Mouse (Mus musculus): ENCODE data around the gene Galnt6. TPM values are rescaled to one million over a fixed set of nuclear protein-coding genes. Genes with fewer than 3 reads are reported as not detected.
A peak's percentile ranks its signal among the peaks of the same experiment; 100 is the strongest.

Gene Galnt6
- polyA plus RNA-seq, 1 experiment from 2014 or later = 0.11 TPM

- ATAC-seq (replicated peaks; ENCODE audit: insufficient number of reproducible peaks, low FRiP score, low TSS enrichment) = no peak
- 40% methylated on average over 8 of the region's 8 CpGs for WGBS (ENCODE audit: insufficient replicate concordance)
- H3K27me3 ChIP-seq (ENCODE audit: control insufficient read depth, insufficient read depth, low read length) = peaks cover 16% of the 10 kb centered on the region
Measured at GRCm38 (mm10) chr15:100706226-100706625, 22.9 kb downstream of the Galnt6 start.

GRCm38 (mm10) chr15:100705376-100705775 is 23.8 kb downstream of the Galnt6 start:
- Histone ChIP-seq H3K27ac (ENCODE audit: low read depth, low read length) (no peak overlapping the region), H3K4me1 (ENCODE audit: control insufficient read depth, insufficient read depth, low read length) (peaks cover 5% of the 10 kb centered on the region; the same call in 1 of the 2 replicates), H3K9me3 (replicated peaks; ENCODE audit: control insufficient read depth, low read length) (no peaks in the 10 kb centered on the region), H3K36me3 (ENCODE audit: control insufficient read depth, insufficient read depth, low read length) (no peaks in the 10 kb centered on the region), H3K4me2 (no peak overlapping the region), H3K9ac (ENCODE audit: low read depth, low read length) (no peak overlapping the region), H3K27me3 (ENCODE audit: control insufficient read depth, insufficient read depth, low read length) (peaks cover 16% of the 10 kb centered on the region), H3K4me3 (ENCODE audit: low read depth, low read length) (no peak overlapping the region)
- 76% methylated on average over 1 of the region's 1 CpGs for WGBS (ENCODE audit: insufficient replicate concordance)
- no peak for ATAC-seq (replicated peaks; ENCODE audit: insufficient number of reproducible peaks, low FRiP score, low TSS enrichment)

More at GRCm38 (mm10) chr15:100706226-100706625, 22.9 kb downstream of the Galnt6 start:
- H3K4me2 ChIP-seq = no peak overlapping the region
- no peaks in the 10 kb centered on the region for H3K9me3 ChIP-seq (replicated peaks; ENCODE audit: control insufficient read depth, low read length)
- H3K36me3 ChIP-seq (ENCODE audit: control insufficient read depth, insufficient read depth, low read length) = no peaks in the 10 kb centered on the region
- no peak overlapping the region for H3K27ac ChIP-seq (ENCODE audit: low read depth, low read length)
- H3K9ac ChIP-seq (ENCODE audit: low read depth, low read length) = no peak overlapping the region
- no peak overlapping the region for H3K4me3 ChIP-seq (ENCODE audit: low read depth, low read length)
- H3K4me1 ChIP-seq (ENCODE audit: control insufficient read depth, insufficient read depth, low read length) = peaks cover 5% of the 10 kb centered on the region; the same call in 1 of the 2 replicates

- Histone ChIP-seq H3K4me3 (ENCODE audit: low read depth, low read length) (peak overlapping the region; percentile 22), H3K36me3 (ENCODE audit: control insufficient read depth, insufficient read depth, low read length) (no peaks in the 10 kb centered on the region), H3K27me3 (ENCODE audit: control insufficient read depth, insufficient read depth, low read length) (peaks cover 16% of the 10 kb centered on the region), H3K9ac (ENCODE audit: low read depth, low read length) (no peak overlapping the region), H3K4me2 (peak overlapping the region; percentile 51), H3K9me3 (replicated peaks; ENCODE audit: control insufficient read depth, low read length) (no peaks in the 10 kb centered on the region), H3K27ac (ENCODE audit: low read depth, low read length) (no peak overlapping the region), H3K4me1 (ENCODE audit: control insufficient read depth, insufficient read depth, low read length) (peaks cover 5% of the 10 kb centered on the region; the same call in 1 of the 2 replicates)
- WGBS (ENCODE audit: insufficient replicate concordance) = 5% methylated on average over 17 of the region's 17 CpGs
- ATAC-seq (replicated peaks; ENCODE audit: insufficient number of reproducible peaks, low FRiP score, low TSS enrichment) = no peak
Measured at GRCm38 (mm10) chr15:100703913-100704312, 25.3 kb downstream of the Galnt6 start.

- H3K36me3 ChIP-seq (ENCODE audit: control insufficient read depth, insufficient read depth, low read length) = no peaks in the 10 kb centered on the region
- H3K4me3 ChIP-seq (ENCODE audit: low read depth, low read length) = no peak overlapping the region
- no peak overlapping the region for H3K9ac ChIP-seq (ENCODE audit: low read depth, low read length)
- H3K4me2 ChIP-seq = no peak overlapping the region
- H3K27ac ChIP-seq (ENCODE audit: low read depth, low read length) = no peak overlapping the region
- peaks cover 5% of the 10 kb centered on the region; the same call in 1 of the 2 replicates for H3K4me1 ChIP-seq (ENCODE audit: control insufficient read depth, insufficient read depth, low read length)
- 54% methylated on average over 6 of the region's 6 CpGs for WGBS (ENCODE audit: insufficient replicate concordance)
- no peak for ATAC-seq (replicated peaks; ENCODE audit: insufficient number of reproducible peaks, low FRiP score, low TSS enrichment)
- H3K27me3 ChIP-seq (ENCODE audit: control insufficient read depth, insufficient read depth, low read length) = peaks cover 16% of the 10 kb centered on the region
- H3K9me3 ChIP-seq (replicated peaks; ENCODE audit: control insufficient read depth, low read length) = no peaks in the 10 kb centered on the region
Measured at GRCm38 (mm10) chr15:100701856-100702255, 27.3 kb downstream of the Galnt6 start.

- WGBS (ENCODE audit: insufficient replicate concordance) = 64% methylated on average over 10 of the region's 10 CpGs
- Histone ChIP-seq H3K36me3 (ENCODE audit: control insufficient read depth, insufficient read depth, low read length) (no peaks in the 10 kb centered on the region), H3K27me3 (ENCODE audit: control insufficient read depth, insufficient read depth, low read length) (peaks cover 16% of the 10 kb centered on the region), H3K9ac (ENCODE audit: low read depth, low read length) (no peak overlapping the region), H3K4me3 (ENCODE audit: low read depth, low read length) (no peak overlapping the region), H3K4me1 (ENCODE audit: control insufficient read depth, insufficient read depth, low read length) (peaks cover 5% of the 10 kb centered on the region; the same call in 1 of the 2 replicates), H3K4me2 (no peak overlapping the region), H3K9me3 (replicated peaks; ENCODE audit: control insufficient read depth, low read length) (no peaks in the 10 kb centered on the region), H3K27ac (ENCODE audit: low read depth, low read length) (no peak overlapping the region)
- no peak for ATAC-seq (replicated peaks; ENCODE audit: insufficient number of reproducible peaks, low FRiP score, low TSS enrichment)
Measured at GRCm38 (mm10) chr15:100701108-100701507, 28.1 kb downstream of the Galnt6 start.

GRCm38 (mm10) chr15:100700424-100700823 is 28.8 kb downstream of the Galnt6 start:
- Histone ChIP-seq H3K4me3 (ENCODE audit: low read depth, low read length) (no peak overlapping the region), H3K27me3 (ENCODE audit: control insufficient read depth, insufficient read depth, low read length) (peaks cover 16% of the 10 kb centered on the region), H3K27ac (ENCODE audit: low read depth, low read length) (no peak overlapping the region), H3K9me3 (replicated peaks; ENCODE audit: control insufficient read depth, low read length) (no peaks in the 10 kb centered on the region), H3K4me2 (no peak overlapping the region), H3K4me1 (ENCODE audit: control insufficient read depth, insufficient read depth, low read length) (peaks cover 5% of the 10 kb centered on the region; the same call in 1 of the 2 replicates), H3K36me3 (ENCODE audit: control insufficient read depth, insufficient read depth, low read length) (no peaks in the 10 kb centered on the region), H3K9ac (ENCODE audit: low read depth, low read length) (no peak overlapping the region)
- ATAC-seq (replicated peaks; ENCODE audit: insufficient number of reproducible peaks, low FRiP score, low TSS enrichment) = no peak
- 65% methylated on average over 5 of the region's 5 CpGs for WGBS (ENCODE audit: insufficient replicate concordance)

GRCm38 (mm10) chr15:100699386-100699785 is 29.8 kb downstream of the Galnt6 start:
- Histone ChIP-seq H3K9me3 (replicated peaks; ENCODE audit: control insufficient read depth, low read length) (no peaks in the 10 kb centered on the region), H3K9ac (ENCODE audit: low read depth, low read length) (no peak overlapping the region), H3K36me3 (ENCODE audit: control insufficient read depth, insufficient read depth, low read length) (no peaks in the 10 kb centered on the region), H3K27me3 (ENCODE audit: control insufficient read depth, insufficient read depth, low read length) (peaks cover 16% of the 10 kb centered on the region), H3K27ac (ENCODE audit: low read depth, low read length) (no peak overlapping the region), H3K4me3 (ENCODE audit: low read depth, low read length) (no peak overlapping the region), H3K4me2 (no peak overlapping the region), H3K4me1 (ENCODE audit: control insufficient read depth, insufficient read depth, low read length) (peaks cover 5% of the 10 kb centered on the region; the same call in 1 of the 2 replicates)
- WGBS (ENCODE audit: insufficient replicate concordance) = 73% methylated on average over 6 of the region's 6 CpGs
- ATAC-seq (replicated peaks; ENCODE audit: insufficient number of reproducible peaks, low FRiP score, low TSS enrichment) = no peak

GRCm38 (mm10) chr15:100698078-100698477 is 31.1 kb downstream of the Galnt6 start:
- Histone ChIP-seq H3K4me3 (ENCODE audit: low read depth, low read length) (no peak overlapping the region), H3K9me3 (replicated peaks; ENCODE audit: control insufficient read depth, low read length) (no peaks in the 10 kb centered on the region), H3K4me2 (no peak overlapping the region), H3K27ac (ENCODE audit: low read depth, low read length) (no peak overlapping the region), H3K27me3 (ENCODE audit: control insufficient read depth, insufficient read depth, low read length) (peaks cover 4% of the 10 kb centered on the region), H3K36me3 (ENCODE audit: control insufficient read depth, insufficient read depth, low read length) (no peaks in the 10 kb centered on the region), H3K4me1 (ENCODE audit: control insufficient read depth, insufficient read depth, low read length) (no peaks in the 10 kb centered on the region), H3K9ac (ENCODE audit: low read depth, low read length) (no peak overlapping the region)
- 72% methylated on average over 10 of the region's 10 CpGs for WGBS (ENCODE audit: insufficient replicate concordance)
- no peak for ATAC-seq (replicated peaks; ENCODE audit: insufficient number of reproducible peaks, low FRiP score, low TSS enrichment)

- WGBS (ENCODE audit: insufficient replicate concordance) = 88% methylated on average over 9 of the region's 9 CpGs
- no peak for ATAC-seq (replicated peaks; ENCODE audit: insufficient number of reproducible peaks, low FRiP score, low TSS enrichment)
- H3K27me3 ChIP-seq (ENCODE audit: control insufficient read depth, insufficient read depth, low read length) = no peaks in the 10 kb centered on the region
- H3K4me3 ChIP-seq (ENCODE audit: low read depth, low read length) = no peak overlapping the region
- H3K36me3 ChIP-seq (ENCODE audit: control insufficient read depth, insufficient read depth, low read length) = no peaks in the 10 kb centered on the region
- H3K9me3 ChIP-seq (replicated peaks; ENCODE audit: control insufficient read depth, low read length) = peaks cover 8% of the 10 kb centered on the region; the same call in 1 of the 2 replicates
- H3K4me2 ChIP-seq = no peak overlapping the region
- no peak overlapping the region for H3K27ac ChIP-seq (ENCODE audit: low read depth, low read length)
- H3K9ac ChIP-seq (ENCODE audit: low read depth, low read length) = no peak overlapping the region
- 0 out of 2 replicates have a peak, but pooled peaks cover 5% of the 10 kb centered on the region for H3K4me1 ChIP-seq (ENCODE audit: control insufficient read depth, insufficient read depth, low read length)
Measured at GRCm38 (mm10) chr15:100694406-100694805, 34.8 kb downstream of the Galnt6 start.

Measured in heart, embryonic 11.5 days (tissue).